Mouse (Mus musculus): ENCODE results near the gene Frmd8.

Gene Frmd8

GRCm38 (mm10) chr19:5852035-5852722, 22.9 kb downstream of the Frmd8 start:
- in situ Hi-C loops (cut with MboI; ENCODE audit: unreplicated experiment in 2 of 2) = loop anchor here (5.0 kb wide), 2 partner anchors 35 to 60 kb away; no protein-coding TSS in a partner anchor

DNA sequence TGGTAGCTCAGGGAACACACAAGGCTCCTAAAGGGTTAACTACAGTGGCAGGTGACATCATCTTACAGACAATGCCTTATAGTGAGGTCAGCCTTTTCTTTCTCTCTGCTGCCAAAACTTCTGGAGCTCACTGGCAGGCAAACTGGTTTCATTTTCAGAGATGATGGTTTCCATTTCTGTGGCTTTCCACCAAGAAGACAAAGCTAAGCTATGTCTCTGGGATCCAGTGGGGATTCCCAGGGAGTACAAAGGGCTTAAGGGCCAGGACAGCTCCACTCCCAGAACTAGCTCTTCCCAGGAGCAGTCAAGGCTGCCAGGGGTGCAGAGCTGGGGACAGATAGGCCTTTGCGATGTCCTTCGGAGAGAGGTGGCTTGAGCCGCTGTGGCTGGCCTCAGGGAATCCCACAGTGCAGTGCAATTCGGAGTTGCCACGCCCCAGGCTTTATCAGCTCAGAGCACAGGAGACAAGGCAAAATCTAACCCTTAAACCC, 23.5 kb downstream of the Frmd8 start:
- in situ Hi-C loops (cut with MboI; ENCODE audit: unreplicated experiment in 2 of 2) = loop anchor here (5.0 kb wide), 2 partner anchors 36 to 59 kb away; no protein-coding TSS in a partner anchor

GRCm38 (mm10) chr19:5850860-5851259, 24.2 kb downstream of the Frmd8 start:
- in situ Hi-C loops (cut with MboI; ENCODE audit: unreplicated experiment in 2 of 2) = loop anchor here (5.0 kb wide), 2 partner anchors 36 to 59 kb away; no protein-coding TSS in a partner anchor

DNA sequence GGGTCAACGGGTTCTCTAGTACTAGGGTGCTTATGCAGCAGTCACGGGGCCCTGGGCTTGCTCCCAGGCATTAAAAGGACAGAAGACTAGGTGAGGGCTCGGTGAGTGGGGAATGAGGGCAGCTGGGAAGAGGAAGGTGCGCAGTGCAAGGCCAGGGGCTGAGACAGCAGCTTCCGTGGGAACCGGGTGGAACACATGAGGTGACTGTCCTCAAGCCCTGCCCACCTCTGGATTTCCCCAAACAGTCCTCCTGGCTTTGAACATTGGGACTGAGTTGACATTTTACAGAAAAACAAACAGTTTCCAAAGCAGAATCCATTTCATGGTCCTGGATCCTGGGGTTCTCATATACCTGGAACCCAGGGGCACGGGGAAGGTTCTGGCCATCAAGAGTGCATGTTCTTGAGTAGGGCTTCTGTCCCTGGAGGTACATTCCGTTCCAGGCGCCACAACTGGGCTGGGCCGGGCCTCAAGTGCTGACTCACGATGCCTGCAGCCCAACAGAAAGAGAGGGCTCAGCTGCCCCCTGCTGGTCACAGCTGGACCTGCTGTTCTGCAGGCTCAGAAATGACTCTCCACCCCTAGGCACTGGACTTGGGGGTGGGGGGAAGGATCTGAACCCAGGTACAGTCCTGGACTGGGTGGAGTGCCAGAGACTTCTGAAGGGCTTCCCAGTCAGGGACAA, 25.1 kb downstream of the Frmd8 start:
- in situ Hi-C loops (cut with MboI; ENCODE audit: unreplicated experiment in 2 of 2) = loop anchor here (5.0 kb wide), 2 partner anchors 37 to 58 kb away; no protein-coding TSS in a partner anchor

DNA sequence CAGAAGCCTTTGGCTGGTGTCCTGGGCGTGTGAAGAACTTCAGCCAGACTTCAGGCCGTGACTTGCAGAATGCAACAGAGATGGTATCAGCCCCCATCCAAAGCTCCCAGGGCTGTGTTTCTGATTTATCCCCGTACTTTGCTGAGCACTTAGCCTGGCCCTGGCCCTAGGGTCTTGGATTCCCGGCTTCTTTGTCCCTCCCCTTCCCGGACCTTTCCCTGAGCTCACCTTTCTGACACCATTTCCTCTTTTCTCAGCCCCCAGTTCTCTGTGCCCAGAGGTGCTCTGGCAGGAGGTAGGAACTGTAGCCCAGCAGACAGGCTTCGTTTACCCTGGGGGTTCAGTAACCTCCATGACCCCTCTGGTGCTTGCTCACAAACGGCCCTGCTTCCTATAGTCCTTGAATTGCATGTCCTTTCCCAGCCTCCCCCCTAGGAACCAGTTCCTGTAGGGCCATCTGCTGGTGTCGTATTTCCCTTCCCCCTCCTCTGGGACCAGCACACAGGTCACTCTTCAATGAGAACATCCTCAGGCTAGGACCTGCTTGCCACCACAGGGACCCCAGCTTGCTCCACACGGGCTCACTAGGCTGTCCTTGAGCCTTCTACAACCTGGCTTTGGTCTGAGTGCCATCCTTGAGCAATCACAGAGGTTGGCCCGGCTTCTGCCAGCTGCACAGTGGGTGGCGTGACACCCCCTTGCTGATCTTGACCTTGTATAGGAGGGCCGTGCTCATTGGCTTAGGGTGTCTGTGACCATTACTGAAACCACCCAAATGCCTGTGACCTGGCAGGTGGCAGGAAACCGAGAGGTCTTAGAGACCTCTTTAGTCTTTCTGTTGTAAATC, 26.0 kb downstream of the Frmd8 start:
- in situ Hi-C loops (cut with MboI; ENCODE audit: unreplicated experiment in 2 of 2) = no loop called here

DNA sequence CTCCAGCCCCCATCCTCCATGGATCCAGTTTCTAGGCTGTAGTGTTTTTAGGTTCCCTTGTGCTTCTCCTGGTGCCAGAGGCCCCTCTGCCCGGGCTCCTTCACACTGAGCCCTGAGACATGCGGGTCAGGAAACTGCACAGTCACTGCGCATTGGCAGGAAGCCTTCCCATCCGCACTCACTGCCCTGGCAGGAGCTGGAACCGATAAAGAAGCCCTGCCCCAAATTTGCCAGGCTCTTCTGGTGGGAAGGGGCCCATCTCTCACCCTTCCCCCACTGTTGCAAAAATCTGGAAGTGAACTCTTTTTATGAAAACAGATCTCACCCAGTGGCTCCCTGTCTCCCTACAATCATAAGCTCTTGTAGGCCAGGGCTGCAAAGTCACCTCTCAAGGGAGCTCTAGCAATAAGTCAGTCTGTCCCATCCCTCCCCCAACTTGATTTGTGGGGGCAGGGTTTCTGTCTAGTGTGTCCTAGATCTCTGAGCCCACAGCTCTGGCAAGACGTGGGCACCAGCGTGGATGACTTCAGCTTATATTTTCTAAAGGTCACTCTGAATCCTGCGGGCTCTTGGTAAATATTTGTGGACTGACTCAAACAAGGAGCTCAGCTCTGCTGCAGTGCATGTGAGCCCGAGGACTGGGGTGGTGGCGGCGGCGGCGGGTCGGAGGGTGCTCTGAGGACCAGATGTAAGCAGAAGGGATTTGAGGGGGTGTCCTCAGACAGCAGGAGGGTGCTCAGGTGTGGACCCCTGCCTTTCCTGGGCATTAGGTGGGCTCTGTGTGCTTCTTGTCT, 26.8 kb downstream of the Frmd8 start:
- in situ Hi-C loops (cut with MboI; ENCODE audit: unreplicated experiment in 2 of 2) = no loop called here

- in situ Hi-C loops (cut with MboI; ENCODE audit: unreplicated experiment in 2 of 2) = no loop called here
Measured at GRCm38 (mm10) chr19:5847306-5847796, 27.7 kb downstream of the Frmd8 start.

- in situ Hi-C loops (cut with MboI; ENCODE audit: unreplicated experiment in 2 of 2) = no loop called here
Measured at GRCm38 (mm10) chr19:5846557-5847305, 28.3 kb downstream of the Frmd8 start.

DNA sequence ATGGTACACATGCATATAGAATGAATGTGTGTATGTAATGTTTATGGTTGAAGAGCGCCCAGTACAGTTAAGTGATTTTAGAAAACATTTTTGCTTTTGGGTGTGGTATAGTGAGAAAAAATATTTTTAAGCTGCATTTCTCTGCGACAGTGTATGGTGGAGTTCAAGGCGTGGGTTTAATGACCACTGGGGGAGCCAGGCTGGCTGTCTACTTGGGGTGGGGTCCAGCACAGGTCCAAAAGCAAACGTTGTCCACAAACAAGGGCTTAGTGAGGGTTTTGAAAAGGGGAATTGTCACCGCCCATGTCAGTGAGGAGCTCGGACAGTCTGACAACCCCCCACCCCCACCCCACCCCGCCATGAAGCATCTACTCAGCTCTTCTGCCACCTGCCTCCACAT, 28.9 kb downstream of the Frmd8 start:
- in situ Hi-C loops (cut with MboI; ENCODE audit: unreplicated experiment in 2 of 2) = no loop called here

- in situ Hi-C loops (cut with MboI; ENCODE audit: unreplicated experiment in 2 of 2) = no loop called here
Measured at GRCm38 (mm10) chr19:5845319-5846135, 29.5 kb downstream of the Frmd8 start.

DNA sequence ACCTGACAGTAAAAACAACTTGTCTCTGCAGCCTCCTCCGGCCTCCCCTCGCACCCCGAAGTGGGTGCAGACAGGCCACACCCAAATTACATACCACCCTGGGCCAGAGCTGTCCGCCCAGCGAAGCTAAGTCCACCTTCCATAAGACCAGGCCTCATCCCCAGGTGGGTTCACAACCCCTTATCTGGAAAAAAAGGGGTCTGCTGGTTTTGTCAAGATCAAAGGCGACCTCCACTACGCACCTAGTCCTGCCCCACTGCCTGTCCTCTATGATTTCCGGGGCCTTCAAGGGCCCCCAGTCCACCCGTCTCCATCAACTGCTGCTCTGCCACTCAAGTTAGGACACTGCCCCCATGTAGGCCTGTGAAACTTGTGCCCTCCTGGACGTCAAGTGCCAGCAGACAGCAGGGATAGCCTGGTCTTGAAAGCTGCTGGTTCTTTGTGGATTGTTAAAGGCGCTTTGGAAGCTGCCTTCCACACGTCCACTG, 30.2 kb downstream of the Frmd8 start:
- in situ Hi-C loops (cut with MboI; ENCODE audit: unreplicated experiment in 2 of 2) = no loop called here

GRCm38 (mm10) chr19:5843781-5844691, 31.0 kb downstream of the Frmd8 start:
- in situ Hi-C loops (cut with MboI; ENCODE audit: unreplicated experiment in 2 of 2) = no loop called here

DNA sequence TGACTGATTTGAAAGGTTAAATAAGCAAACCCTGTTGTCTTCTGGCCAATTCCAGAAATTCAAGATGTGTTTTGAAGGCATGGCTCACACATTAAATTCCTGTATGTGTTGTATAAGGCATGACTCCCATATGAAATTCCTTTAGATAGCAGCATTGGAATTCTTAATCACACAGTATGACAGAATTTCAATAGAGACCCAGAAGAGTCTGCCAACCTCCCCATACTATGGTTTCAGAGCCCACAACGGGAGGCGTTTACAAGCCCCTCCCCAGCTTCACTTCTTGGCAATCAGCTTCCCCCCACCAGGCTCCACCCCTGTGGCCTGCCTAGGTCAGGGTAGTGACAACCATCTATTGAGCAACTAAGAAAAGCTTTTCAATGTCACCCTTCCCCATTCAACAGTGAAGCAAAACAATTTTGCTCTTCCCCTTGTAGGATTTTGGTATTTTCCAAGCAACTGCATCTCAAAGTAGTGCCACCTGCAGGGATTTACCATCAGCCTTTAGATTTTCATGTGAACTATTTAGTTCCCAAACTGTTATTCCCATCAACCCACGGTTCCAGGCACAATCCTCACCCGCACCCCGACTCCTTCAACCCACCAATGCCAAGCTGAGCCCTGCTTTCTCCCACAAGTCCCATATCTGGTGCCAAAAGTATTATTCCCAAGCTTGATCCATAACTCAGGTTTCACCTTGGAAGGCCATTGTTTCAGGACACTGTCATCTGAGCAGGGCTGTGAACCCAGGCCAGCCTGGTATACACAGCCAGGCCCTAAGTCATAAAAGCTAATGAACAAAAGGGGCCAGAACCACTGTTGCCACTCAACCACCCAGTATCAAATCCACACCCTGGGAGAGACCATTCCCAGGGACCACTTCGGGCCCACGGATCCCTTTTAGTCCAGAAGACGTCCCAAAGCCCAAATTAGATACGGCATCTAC, 32.0 kb downstream of the Frmd8 start:
- in situ Hi-C loops (cut with MboI; ENCODE audit: unreplicated experiment in 2 of 2) = no loop called here

- in situ Hi-C loops (cut with MboI; ENCODE audit: unreplicated experiment in 2 of 2) = no loop called here
Measured at GRCm38 (mm10) chr19:5841999-5842784, 32.9 kb downstream of the Frmd8 start.

- in situ Hi-C loops (cut with MboI; ENCODE audit: unreplicated experiment in 2 of 2) = no loop called here
Measured at GRCm38 (mm10) chr19:5841389-5841946, 33.6 kb downstream of the Frmd8 start.
